Mouse (Mus musculus) thymus, postnatal 36 days (tissue): ENCODE results near the gene Ndufb2.

Experiments
- DNase-seq, 2 experiments: peaks; one replicate each; pipeline ENCODE4 v3.0.0; 2022; ENCODE audit warnings: mixed read lengths in 2 of 2

Gene Ndufb2

GRCm38 (mm10) chr6:39581087-39581784, 11.1 kb upstream of the Ndufb2 start:
- no peak for DNase-seq

- no peak for DNase-seq
Observed at GRCm38 (mm10) chr6:39585517-39585916, 6.9 kb upstream of the Ndufb2 start, which contains the start of gene Gm42420. Gm42420 (plus strand) TSS chr6:39585753.

GRCm38 (mm10) chr6:39591481-39591880, 893 bp upstream of the Ndufb2 start:
- no peak for DNase-seq

GRCm38 (mm10) chr6:39600851-39601250, 8.5 kb downstream of the Ndufb2 start:
- DNase-seq = no peak

DNA sequence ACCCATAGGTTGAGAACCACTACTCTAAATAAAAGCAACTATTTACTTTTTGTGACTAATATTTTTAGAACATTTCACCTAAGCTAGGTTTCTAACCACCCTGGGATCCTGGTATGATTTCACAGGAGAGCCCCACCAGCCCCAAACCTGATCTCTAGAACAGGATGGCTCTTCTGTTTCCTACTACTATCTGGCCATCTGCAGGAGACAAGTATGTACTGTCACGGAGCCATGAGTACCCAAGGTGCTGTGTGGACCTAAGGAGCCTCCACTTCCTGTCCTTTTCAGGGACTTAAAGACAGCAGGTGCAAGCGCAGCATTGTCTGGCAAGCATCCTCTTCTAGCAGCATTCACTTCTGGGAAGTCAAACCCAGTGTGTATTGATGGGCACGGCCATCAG, 9.5 kb downstream of the Ndufb2 start:
- no peak for DNase-seq

GRCm38 (mm10) chr6:39604565-39604964, 12.2 kb downstream of the Ndufb2 start:
- no peak for DNase-seq

GRCm38 (mm10) chr6:39606056-39606455, 13.7 kb downstream of the Ndufb2 start:
- DNase-seq = no peak

- DNase-seq = peak; percentile 25 to 35
Observed at GRCm38 (mm10) chr6:39606862-39607261, 14.5 kb downstream of the Ndufb2 start.

DNA sequence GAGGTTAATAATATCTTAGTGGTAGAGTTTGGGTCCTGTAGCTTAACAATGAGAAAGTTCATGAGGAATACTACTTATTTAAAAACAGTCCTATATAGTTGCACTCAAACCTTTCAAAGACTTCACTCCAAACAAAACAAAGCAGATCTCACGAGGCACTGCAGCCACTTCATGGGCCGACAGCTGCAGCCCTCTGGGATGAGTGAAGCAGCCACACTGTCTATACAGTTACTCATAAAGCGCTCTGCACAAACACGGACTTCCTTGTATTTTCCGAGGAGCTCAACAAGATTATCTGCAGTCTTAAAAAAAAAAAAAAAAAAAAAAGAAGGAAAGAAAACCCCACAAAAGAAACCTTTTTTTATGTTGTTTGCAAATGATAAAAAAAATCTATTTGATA, 15.0 kb downstream of the Ndufb2 start:
- no peak for DNase-seq

GRCm38 (mm10) chr6:39610207-39610606, 17.8 kb downstream of the Ndufb2 start:
- DNase-seq = no peak

DNA sequence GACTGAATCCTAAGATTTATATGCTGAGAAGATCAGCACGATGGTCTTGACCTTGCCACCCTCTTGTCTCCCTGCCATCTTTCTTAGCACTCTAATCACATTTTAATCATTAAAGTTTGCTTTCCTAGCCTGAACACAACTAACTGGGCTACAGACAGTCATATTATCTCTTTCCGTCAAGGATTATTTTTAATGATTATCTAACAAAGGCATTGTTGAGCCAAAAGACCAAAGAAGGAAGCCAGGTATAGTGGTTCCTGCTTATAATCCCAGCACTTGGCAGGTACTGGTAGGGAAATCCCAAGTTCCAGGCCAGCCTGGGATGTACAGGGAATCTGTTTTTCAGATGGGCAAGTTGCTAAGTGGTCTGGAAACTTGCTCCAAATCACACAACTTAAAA, 18.9 kb downstream of the Ndufb2 start:
- DNase-seq = no peak
